Mouse (Mus musculus) megakaryocyte, adult 5-6 weeks (primary cell): ENCODE measurements around the gene Atp5k. TPM values are rescaled to one million over a fixed set of nuclear protein-coding genes. Genes with fewer than 3 reads are reported as not detected.

Experiments used
- ATAC-seq: 2 replicates; pipeline ENCODE4 v1.8.0; 2016; ENCODE audit warnings: mild to moderate bottlenecking, inconsistent platforms; ENCODE audit not compliant: poor library complexity, severe bottlenecking
- total RNA-seq, 2 experiments: library from RNA; stranded (forward) in 1 of 2; stranded (reverse) in 1 of 2; fragments of 153-499, 151-499 nt in 1 of 2; fragments of 221-1000, 200-1000 nt in 1 of 2; gene quantifications; 2 replicates each; pipeline versions ENCODE4 v1.2.3 to v1.2.4; 2015 to 2017

Gene Atp5k
- total RNA-seq, 2 experiments from 2014 or later, result 132 to 197 TPM

DNA sequence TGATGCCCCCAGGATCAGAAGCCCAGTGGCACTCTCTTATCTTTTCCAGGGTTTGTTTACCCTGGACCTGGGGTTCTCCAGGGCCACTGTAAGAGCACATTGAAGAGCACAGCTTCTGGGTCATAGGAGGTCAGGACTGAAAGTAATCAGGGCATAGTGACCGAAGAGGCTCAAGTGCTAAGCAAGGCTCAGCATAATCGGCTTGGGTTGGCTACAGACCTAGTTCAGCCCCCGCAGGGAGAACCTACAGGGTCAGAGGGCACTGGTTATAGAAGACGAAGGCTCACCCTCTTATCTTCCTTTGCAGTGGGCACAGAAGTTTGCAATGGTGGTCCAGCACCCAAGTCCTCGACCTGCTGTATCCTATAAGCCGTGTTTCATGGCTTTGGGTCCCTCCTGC, 3.1 kb downstream of the Atp5k start:
- ATAC-seq, result no peak

DNA sequence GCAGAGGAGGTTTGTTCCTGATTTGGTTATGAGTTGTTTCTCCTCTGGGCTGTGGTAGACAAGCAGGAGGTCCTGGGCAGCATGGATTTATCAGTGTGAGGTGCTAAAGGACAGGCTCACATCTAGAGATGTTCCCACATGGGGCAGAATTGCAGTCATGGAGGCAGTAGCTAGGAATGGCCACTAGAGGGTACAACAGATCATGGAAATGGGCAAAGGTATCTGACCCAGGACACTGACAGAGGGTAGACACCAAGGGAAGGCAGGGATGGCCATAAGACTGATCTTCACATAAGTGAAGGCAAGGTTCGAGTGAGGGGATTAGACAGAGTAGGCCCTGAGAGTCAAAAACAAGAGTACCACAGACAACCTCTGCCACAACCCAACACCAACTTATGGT, 7.1 kb downstream of the Atp5k start:
- peak; percentile 87 for ATAC-seq

DNA sequence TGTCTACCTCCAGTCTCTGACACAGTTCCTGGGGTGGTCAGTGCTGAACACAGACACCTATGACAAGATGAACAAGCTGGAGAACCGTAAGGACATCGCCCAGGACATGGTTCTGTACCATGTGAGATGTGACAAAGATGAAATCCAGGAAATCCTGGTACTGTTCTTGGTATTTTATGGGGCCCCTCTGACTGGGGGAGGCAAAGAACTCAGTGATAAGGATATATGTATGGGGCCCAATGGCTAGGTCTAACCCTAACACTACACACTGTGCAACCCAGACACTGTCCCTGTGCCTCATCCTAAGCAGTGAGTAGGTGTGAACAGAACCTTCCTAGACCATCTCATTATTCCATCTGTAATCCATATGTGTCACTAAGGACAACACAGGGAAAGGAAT, 10.8 kb downstream of the Atp5k start:
- ATAC-seq, result no peak

DNA sequence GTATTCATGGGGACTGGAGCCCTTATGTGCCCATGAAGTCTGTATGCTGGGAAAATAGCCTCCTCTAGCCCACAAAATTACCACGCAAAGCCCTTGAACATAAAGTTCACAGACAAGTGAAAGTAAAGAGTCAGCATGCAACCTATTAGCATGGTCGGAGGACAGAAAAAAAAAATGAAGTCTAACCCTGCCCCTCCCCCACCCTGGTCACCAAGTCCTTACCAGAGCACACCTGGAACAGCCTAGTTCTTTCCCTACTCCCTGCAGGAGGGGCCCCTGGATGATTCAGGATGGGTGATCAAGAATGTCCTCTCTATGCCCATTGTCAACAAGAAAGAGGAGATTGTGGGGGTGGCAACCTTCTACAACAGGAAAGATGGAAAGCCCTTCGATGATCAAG, 11.5 kb downstream of the Atp5k start:
- no peak for ATAC-seq

DNA sequence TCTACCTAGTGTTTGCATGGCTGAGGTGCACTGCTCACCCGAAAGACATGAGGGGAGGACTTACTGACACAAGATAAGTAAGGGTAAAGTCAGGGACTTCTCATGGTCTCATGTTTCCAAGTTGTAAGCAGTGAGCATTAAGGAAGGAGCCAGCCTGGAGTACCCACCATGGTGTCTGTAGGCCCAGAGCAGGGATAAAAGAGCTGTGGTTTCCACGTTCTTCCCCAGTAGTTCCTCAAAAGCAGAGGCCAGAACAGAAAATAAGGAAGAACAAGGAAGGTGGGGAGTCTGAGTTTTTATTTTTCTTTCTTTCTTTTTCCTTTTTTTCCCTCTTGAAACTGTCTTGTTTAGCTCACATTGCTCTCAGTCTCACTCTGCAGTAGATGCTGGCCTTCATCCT, 19.5 kb downstream of the Atp5k start:
- ATAC-seq, result peak; percentile 33; the same call in 1 of the 2 replicates

DNA sequence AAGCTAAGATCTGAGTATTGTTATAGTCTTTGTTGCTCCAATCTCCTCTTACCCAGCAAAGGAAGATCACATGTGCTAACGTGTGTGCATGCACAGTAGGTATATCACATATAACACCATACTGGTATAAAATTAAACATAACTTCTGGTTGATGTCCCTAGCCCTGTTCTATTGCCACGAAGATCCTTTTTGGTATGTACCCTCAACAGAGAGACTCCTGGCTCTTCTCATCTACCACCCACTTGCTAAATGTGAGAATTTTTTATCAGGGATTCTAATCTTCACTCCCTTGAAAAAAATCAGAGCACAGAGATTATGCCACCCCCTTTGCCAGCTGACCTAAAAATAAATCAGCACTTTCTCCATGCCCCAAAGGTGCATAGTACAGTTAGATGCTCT, 27.3 kb downstream of the Atp5k start:
- no peak for ATAC-seq

DNA sequence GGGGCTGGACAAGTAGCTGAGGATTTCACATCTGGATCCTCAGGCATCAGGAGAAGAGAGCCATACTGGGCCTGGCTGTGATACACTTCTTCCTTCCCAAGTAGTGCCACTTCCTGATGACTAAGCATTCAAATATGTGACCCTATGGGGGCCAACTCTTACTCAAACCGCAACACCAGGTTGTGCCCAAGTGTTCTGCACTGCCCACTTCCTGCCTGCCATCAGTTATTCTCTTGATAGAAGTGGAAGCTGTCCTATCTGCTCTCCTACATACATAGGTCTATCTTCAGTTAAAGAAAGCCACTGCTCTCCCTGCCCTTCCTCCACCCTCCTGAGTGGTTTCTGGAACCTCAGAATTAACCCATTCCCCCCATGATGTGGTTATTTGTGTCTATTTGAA, 28.8 kb downstream of the Atp5k start:
- ATAC-seq, result peak; percentile 57

DNA sequence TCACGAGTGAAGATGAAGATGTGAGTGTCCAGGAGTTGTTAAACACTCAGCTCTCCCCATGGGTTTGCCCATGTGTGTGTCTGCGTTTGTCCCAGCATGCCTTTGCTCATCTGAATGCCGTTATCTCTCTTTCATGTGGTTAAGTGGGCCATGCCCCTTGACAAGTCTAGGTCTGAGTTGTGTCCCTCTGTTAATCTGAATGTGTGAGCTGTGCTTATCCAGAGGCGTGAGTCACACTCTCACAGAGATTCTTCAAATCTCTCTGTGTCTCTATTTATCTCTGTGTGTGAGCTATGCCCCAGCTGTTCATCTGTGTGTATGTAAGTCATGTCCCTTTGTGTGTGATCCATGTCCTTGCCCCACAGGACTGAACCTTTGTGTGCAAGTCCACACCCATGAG, 30.8 kb downstream of the Atp5k start:
- no peak for ATAC-seq

DNA sequence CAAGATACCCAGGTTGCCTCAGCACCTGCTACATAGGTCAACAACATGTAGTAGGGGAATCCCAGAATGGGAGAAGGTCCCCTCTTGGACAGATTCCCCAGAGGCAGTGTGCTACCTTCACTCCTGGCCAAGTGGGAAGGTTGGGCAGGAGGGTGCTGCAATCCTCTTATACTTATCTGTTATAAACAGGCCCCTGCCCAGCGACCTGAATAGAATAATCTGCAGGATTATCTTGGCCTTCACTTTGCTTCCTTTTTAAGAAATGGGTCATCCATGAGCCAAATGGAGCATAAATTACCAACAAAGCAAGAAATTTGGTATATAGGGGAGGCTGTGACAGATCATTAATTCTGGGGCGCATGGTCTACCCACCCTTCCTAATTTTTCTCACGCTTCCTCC, 44.5 kb downstream of the Atp5k start:
- no peak for ATAC-seq

DNA sequence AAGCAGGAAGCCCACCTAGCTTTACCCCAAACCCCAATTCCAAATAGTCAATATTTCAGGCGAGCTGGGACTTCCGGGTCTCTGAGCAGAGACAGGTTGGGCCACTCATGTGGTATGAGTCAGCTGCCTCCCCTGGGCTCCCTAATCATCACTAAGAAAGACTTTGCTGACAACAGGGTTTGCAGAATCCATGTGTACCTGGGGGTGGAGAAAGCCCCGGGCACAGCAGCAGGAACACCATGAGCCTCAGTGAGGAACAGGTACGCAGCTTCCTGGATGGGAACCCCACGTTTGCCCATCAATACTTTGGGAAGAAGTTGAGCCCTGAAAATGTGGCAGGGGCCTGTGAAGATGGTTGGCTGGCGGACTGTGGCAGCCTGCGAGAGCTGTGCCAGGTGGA, 46.0 kb downstream of the Atp5k start, which contains the start of gene Pde6b:
TSS of gene Pde6b (plus strand) at position 191 of the 400 bp plus-strand sequence.
- ATAC-seq, result no peak

DNA sequence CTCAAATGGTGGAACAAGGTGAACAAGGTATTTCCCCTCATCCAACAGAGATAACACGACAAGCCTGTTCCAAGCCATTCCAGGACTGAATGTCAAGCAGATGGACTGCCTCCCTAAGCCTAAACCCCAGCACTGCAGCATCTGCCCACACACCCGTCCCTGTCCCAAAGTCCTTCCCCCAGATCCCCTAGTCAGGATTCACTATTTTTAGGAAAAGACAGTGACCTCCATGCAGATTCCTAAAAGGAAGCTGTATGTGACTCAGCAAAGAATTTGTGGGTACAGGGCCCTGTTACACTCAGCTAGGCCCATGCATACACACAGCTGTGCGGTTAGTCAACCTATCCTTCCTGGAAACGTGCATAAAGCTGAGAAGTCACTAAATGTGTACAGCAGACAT, 47.8 kb downstream of the Atp5k start:
- ATAC-seq, result no peak

DNA sequence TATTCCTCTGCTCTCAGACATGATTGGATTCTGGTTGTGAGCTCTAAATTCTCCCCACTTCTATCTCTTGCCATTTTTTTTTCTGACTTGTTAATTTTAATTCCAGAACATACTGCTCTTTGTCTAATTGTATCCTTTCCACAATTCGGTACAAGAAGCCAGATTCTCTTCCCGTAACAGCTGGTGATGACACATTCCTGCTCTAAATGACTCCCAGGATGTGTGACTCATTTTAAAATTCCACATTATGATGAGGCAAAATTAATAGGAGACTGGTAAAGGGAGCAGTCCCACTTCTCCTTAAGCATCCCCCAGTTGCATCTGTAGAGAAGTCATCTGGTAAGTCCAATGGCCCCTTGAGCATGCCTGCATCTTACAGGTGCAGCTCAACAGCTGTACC, 48.6 kb downstream of the Atp5k start:
- no peak for ATAC-seq

Other genes starting within 250 kb of the Atp5k start
- gene Dr1, start 165.6 kb downstream of the Atp5k start, total RNA-seq (2015), result 158 and 178 TPM in 2 replicates
- gene Dr1, start 165.6 kb downstream of the Atp5k start, total RNA-seq (2017), result 116 and 118 TPM in 2 replicates
- gene Pigg, start 121.8 kb downstream of the Atp5k start, total RNA-seq (2015), result 2.7 and 2.9 TPM in 2 replicates
- 3.9 and 5.0 TPM in 2 replicates for gene Pigg, start 121.8 kb downstream of the Atp5k start, total RNA-seq (2017)
- gene Gm42517, start 66.5 kb downstream of the Atp5k start, total RNA-seq (2015), result not detected in 2 replicates
- gene Gm42517, start 66.5 kb downstream of the Atp5k start, total RNA-seq (2017), result not detected in 2 replicates
- not detected in 2 replicates for gene Pde6b, start 46.1 kb downstream of the Atp5k start, total RNA-seq (2015)
- not detected in 2 replicates for gene Pde6b, start 46.1 kb downstream of the Atp5k start, total RNA-seq (2017)
- 8.7 and 9.5 TPM in 2 replicates for gene Mfsd7a, start 14.4 kb upstream of the Atp5k start, total RNA-seq (2015)
- 15.2 and 21.7 TPM in 2 replicates for gene Mfsd7a, start 14.4 kb upstream of the Atp5k start, total RNA-seq (2017)
- gene Pcgf3, start 26.8 kb upstream of the Atp5k start, total RNA-seq (2015), result 13.0 and 16.5 TPM in 2 replicates
- 9.5 and 13.5 TPM in 2 replicates for gene Pcgf3, start 26.8 kb upstream of the Atp5k start, total RNA-seq (2017)
- gene Cplx1, start 115.6 kb upstream of the Atp5k start, total RNA-seq (2015), result 0.34 TPM in 1 of 2 replicates, not detected in the other
- not detected in 2 replicates for gene Cplx1, start 115.6 kb upstream of the Atp5k start, total RNA-seq (2017)
- gene Gak, start 195.3 kb upstream of the Atp5k start, total RNA-seq (2015), result 78.9 and 80.8 TPM in 2 replicates
- 110 and 120 TPM in 2 replicates for gene Gak, start 195.3 kb upstream of the Atp5k start, total RNA-seq (2017)
- gene Tmem175, start 195.3 kb upstream of the Atp5k start, total RNA-seq (2015), result 18.7 and 21.5 TPM in 2 replicates
- gene Tmem175, start 195.3 kb upstream of the Atp5k start, total RNA-seq (2017), result 8.7 and 11.7 TPM in 2 replicates
- gene Idua, start 225.9 kb upstream of the Atp5k start, total RNA-seq (2015), result 14.0 and 17.4 TPM in 2 replicates
- 6.3 and 9.9 TPM in 2 replicates for gene Idua, start 225.9 kb upstream of the Atp5k start, total RNA-seq (2017)
- 5.2 and 5.9 TPM in 2 replicates for gene Dgkq, start 235.2 kb upstream of the Atp5k start, total RNA-seq (2015)
- gene Dgkq, start 235.2 kb upstream of the Atp5k start, total RNA-seq (2017), result 6.8 and 15.6 TPM in 2 replicates
- 0.02 and 0.57 TPM in 2 replicates for gene Slc26a1, start 241.1 kb upstream of the Atp5k start, total RNA-seq (2015)
- 0.04 and 0.77 TPM in 2 replicates for gene Slc26a1, start 241.1 kb upstream of the Atp5k start, total RNA-seq (2017)